Mouse (Mus musculus) ES-E14 (cell line): ENCODE data around the gene Mogs. TPM values are rescaled to one million over a fixed set of nuclear protein-coding genes. Genes with fewer than 3 reads are reported as not detected.

Source experiments
- DNase-seq: peaks from one replicate; pipeline ENCODE4 v3.0.0-alpha.2; 2013; ENCODE audit warnings: low read depth, low spot score
- H3K27ac ChIP-seq: 2 replicates; pipeline ENCODE4 v1.5.1; 2012; ENCODE audit warnings: low read depth, mild to moderate bottlenecking, low read length, moderate library complexity, mixed read lengths; ENCODE audit not compliant: poor library complexity, insufficient read depth, severe bottlenecking
- H3K36me3 ChIP-seq: 2 replicates; pipeline ENCODE4 v1.6.1; 2012; ENCODE audit warnings: mild to moderate bottlenecking, low read length, moderate library complexity, mixed read lengths; ENCODE audit not compliant: control insufficient read depth, poor library complexity, insufficient read depth, severe bottlenecking
- H3K4me1 ChIP-seq, 2 experiments: fragments of 150-350 bp in 1 of 2; sonication (generic) in 1 of 2; 2 replicates each; pipeline ENCODE4 v1.6.1; 2012; ENCODE audit warnings: low read length in 2 of 2, mild to moderate bottlenecking in 1 of 2, mixed read lengths in 1 of 2; ENCODE audit not compliant: control insufficient read depth in 2 of 2, insufficient read depth in 2 of 2, poor library complexity in 1 of 2
- H3K4me3 ChIP-seq, 2 experiments: fragments of 150-350 bp in 1 of 2; sonication (generic) in 1 of 2; 2 replicates each; pipeline ENCODE4 v1.5.1; 2012; ENCODE audit warnings: low read length in 2 of 2, low read depth in 1 of 2, mild to moderate bottlenecking in 1 of 2, mixed read lengths in 1 of 2; ENCODE audit not compliant: insufficient read depth in 1 of 2, poor library complexity in 1 of 2, severe bottlenecking in 1 of 2
- H3K9ac ChIP-seq: 2 replicates; pipeline ENCODE4 v1.6.1; 2012; ENCODE audit warnings: low read depth, mild to moderate bottlenecking, low read length, mixed read lengths; ENCODE audit not compliant: poor library complexity, insufficient read depth, severe bottlenecking
- H3K9me3 ChIP-seq: fragments of 150-350 bp; sonication (generic); 2 replicates; pipeline ENCODE4 v1.6.1; 2012; ENCODE audit warnings: low read depth, mild to moderate bottlenecking, low read length; ENCODE audit not compliant: control insufficient read depth, insufficient read depth
- CHD2 ChIP-seq: IDR thresholded peaks from 2 replicates; pipeline ENCODE4 v1.6.1; 2014; ENCODE audit warnings: mild to moderate bottlenecking, low read depth, low read length, inconsistent platforms
- HCFC1 ChIP-seq: IDR thresholded peaks from 2 replicates; pipeline ENCODE4 v1.6.1; 2012; ENCODE audit warnings: low read length, inconsistent platforms, borderline replicate concordance; ENCODE audit not compliant: insufficient read depth
- MAFK ChIP-seq: IDR thresholded peaks from 2 replicates; pipeline ENCODE4 v1.6.1; 2014; ENCODE audit warnings: mild to moderate bottlenecking, low read depth, low read length, inconsistent platforms; ENCODE audit not compliant: insufficient read depth
- ZC3H11A ChIP-seq: IDR thresholded peaks from 2 replicates; pipeline ENCODE4 v1.6.1; 2012; ENCODE audit warnings: low read depth, mild to moderate bottlenecking, inconsistent platforms, low read length, borderline replicate concordance
- ZNF384 ChIP-seq: IDR thresholded peaks from 2 replicates; pipeline ENCODE4 v1.6.1; 2012; ENCODE audit warnings: low read depth, low read length, inconsistent platforms
- in situ Hi-C, 2 experiments: fragments of 600-800 bp; cut with MboI; formaldehyde crosslinking; loops; one replicate each; pipeline ENCODE4 v1.15.1; 2025; ENCODE audit warnings: low sequenced_read_pairs in 2 of 2, inconsistent platforms in 1 of 2; ENCODE audit not compliant: unreplicated experiment in 2 of 2
- total RNA-seq: library from RNA; depleted of rRNA; stranded (reverse); fragments of 300-350 nt; gene quantifications from 2 replicates; pipeline ENCODE4 v1.2.3, GENCODE M21; 2012

The Mogs gene
- total RNA-seq, 1 experiment: 42.3 TPM

- in situ Hi-C loops: no loop called here
- DNase-seq: no peak
- TF ChIP-seq CHD2 (no peak), ZC3H11A (no peak), HCFC1 (no peak), MAFK (no peak), ZNF384 (no peak)
- H3K4me1 ChIP-seq: peaks cover 3% of the 10 kb centered on the region in 2 experiments; a peak in 3 of 4 replicates
- H3K27ac ChIP-seq: no peak overlapping the region
- peaks cover 4% of the 10 kb centered on the region; the same call in 1 of the 2 replicates for H3K36me3 ChIP-seq
- H3K9me3 ChIP-seq: no peaks in the 10 kb centered on the region
- H3K4me3 ChIP-seq: no peak overlapping the region
- no peak overlapping the region for H3K9ac ChIP-seq
These were observed 3.1 kb downstream of the Mogs start for GRCm38 (mm10) chr6:83118369-83118768.

- DNase-seq: no peak
- Histone ChIP-seq H3K9me3 (no peaks in the 10 kb centered on the region), H3K27ac (no peak overlapping the region), H3K4me1 (peaks cover 3% of the 10 kb centered on the region in 2 experiments; a peak in 3 of 4 replicates), H3K9ac (no peak overlapping the region), H3K36me3 (peaks cover 4% of the 10 kb centered on the region; the same call in 1 of the 2 replicates), H3K4me3 (no peak overlapping the region)
- TF ChIP-seq ZNF384 (no peak), ZC3H11A (no peak), CHD2 (no peak), HCFC1 (no peak), MAFK (no peak)
- in situ Hi-C loops: no loop called here
These were observed 3.8 kb downstream of the Mogs start for GRCm38 (mm10) chr6:83118825-83119733.

DNA sequence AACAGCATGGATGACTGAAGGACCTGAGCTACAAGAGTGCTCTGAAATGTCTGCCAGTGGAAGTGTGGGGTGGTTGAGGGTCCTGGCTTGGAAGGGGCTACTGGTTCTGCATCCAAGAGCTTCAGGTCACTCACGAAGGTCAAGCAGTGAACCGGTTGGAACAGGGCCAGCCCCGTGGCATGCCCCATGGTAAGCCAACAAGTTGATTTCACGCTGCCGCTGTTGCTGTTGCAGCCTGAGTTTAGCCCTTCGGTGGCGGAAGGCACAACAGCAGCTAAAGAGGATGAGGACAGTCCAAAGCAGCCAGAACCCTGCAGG lies 4.4 kb downstream of the Mogs start:
- Histone ChIP-seq H3K4me3 (no peak overlapping the region), H3K9me3 (no peaks in the 10 kb centered on the region), H3K4me1 (peaks cover 3% of the 10 kb centered on the region in 2 experiments; a peak in 3 of 4 replicates), H3K36me3 (peaks cover 4% of the 10 kb centered on the region; the same call in 1 of the 2 replicates), H3K9ac (no peak overlapping the region), H3K27ac (no peak overlapping the region)
- in situ Hi-C loops: no loop called here
- TF ChIP-seq CHD2 (no peak), ZNF384 (no peak), MAFK (no peak), HCFC1 (no peak)
- no peak for DNase-seq

GRCm38 (mm10) chr6:83120930-83121862 lies 5.9 kb downstream of the Mogs start, which contains the start of gene Wbp1:
Gene Wbp1 (minus strand): TSS chr6:83121559.
- DNase-seq: peak; percentile 96
- no peaks in the 10 kb centered on the region for H3K9me3 ChIP-seq
- H3K27ac ChIP-seq: no peak within 1 kb of the TSS
- H3K9ac ChIP-seq: peak within 1 kb of the TSS; percentile 82
- TF ChIP-seq MAFK (no peak), ZNF384 (no peak), CHD2 (peak; percentile 90), HCFC1 (0 out of 2 replicates have a peak, but pooled peaks have one; percentile 19), ZC3H11A (no peak)
- H3K36me3 ChIP-seq: peaks cover 4% of the 10 kb centered on the region; the same call in 1 of the 2 replicates
- peak within 1 kb of the TSS; percentile 85 to 90 for H3K4me3 ChIP-seq
- in situ Hi-C loops: no loop called here
- peaks cover 3% of the 10 kb centered on the region in 2 experiments; a peak in 3 of 4 replicates for H3K4me1 ChIP-seq
